In genomic region chr11:90250189-90250588, GRCm38 (mm10) we compare ENCODE assay signal across 8 mouse cellular contexts. TPM values are rescaled to one million over a fixed set of nuclear protein-coding genes. Genes with fewer than 3 reads are reported as not detected.
DNase-seq lines count a peak whose midpoint lies in the region; ATAC-seq and TF ChIP-seq lines count a peak whose summit lies in the region.

No protein-coding gene starts in this region.

- peak overlapping the region; percentile 81 for H3K4me3 ChIP-seq in forebrain, embryonic 13.5 days
- H3K4me3 ChIP-seq in intestine, postnatal 0 days (ENCODE audit: low read depth, low read length): peak overlapping the region; percentile 95
- peak overlapping the region; percentile 76 for H3K4me3 ChIP-seq in neural tube, embryonic 12.5 days

- H3K4me1 ChIP-seq in forebrain, embryonic 13.5 days: peaks cover 33% of the 10 kb centered on the region
- H3K4me1 ChIP-seq in intestine, postnatal 0 days (replicated peaks; ENCODE audit: control insufficient read depth, insufficient read depth, low read length): 0 out of 2 replicates have a peak, but pooled peaks cover 15% of the 10 kb centered on the region
- 0 out of 2 replicates have a peak, but pooled peaks cover 8% of the 10 kb centered on the region for H3K4me1 ChIP-seq in neural tube, embryonic 12.5 days

- peak overlapping the region; percentile 90; the same call in 1 of the 2 replicates for H3K27ac ChIP-seq in forebrain, embryonic 13.5 days
- peak overlapping the region; percentile 83 for H3K27ac ChIP-seq in intestine, postnatal 0 days (ENCODE audit: low read depth, low read length)
- peak overlapping the region; percentile 74; the same call in 1 of the 2 replicates for H3K27ac ChIP-seq in neural tube, embryonic 12.5 days

- H3K27me3 ChIP-seq in forebrain, embryonic 13.5 days: no peaks in the 10 kb centered on the region
- no peaks in the 10 kb centered on the region for H3K27me3 ChIP-seq in intestine, postnatal 0 days (replicated peaks; ENCODE audit: control insufficient read depth, insufficient read depth, low read length)
- no peaks in the 10 kb centered on the region for H3K27me3 ChIP-seq in neural tube, embryonic 12.5 days (replicated peaks)

- H3K9ac ChIP-seq in forebrain, embryonic 13.5 days: peak overlapping the region; percentile 92
- peak overlapping the region; percentile 80 for H3K9ac ChIP-seq in intestine, postnatal 0 days (ENCODE audit: low read depth, low read length)
- H3K9ac ChIP-seq in neural tube, embryonic 12.5 days: peak overlapping the region; percentile 92

- no peak for ATAC-seq in forebrain, embryonic 13.5 days
- no peak for ATAC-seq in intestine, postnatal 0 days
- no peak for ATAC-seq in neural tube, embryonic 12.5 days (ENCODE audit: low FRiP score, low read depth)

- TF ChIP-seq CTCF in intestine, postnatal 0 days (IDR thresholded peaks at IDR 0.05; ENCODE audit: low read depth): peak; percentile 4; the same call in 1 of the 2 replicates

- 2% methylated on average over 9 of the region's 9 CpGs for WGBS in forebrain, embryonic 13.5 days
- under 1% methylated on average over 9 of the region's 9 CpGs for WGBS in intestine, postnatal 0 days
- 2% methylated on average over 9 of the region's 9 CpGs for WGBS in neural tube, embryonic 12.5 days

- no peaks in the 10 kb centered on the region for H3K36me3 ChIP-seq in forebrain, embryonic 13.5 days (ENCODE audit: poor library complexity, severe bottlenecking)
- H3K36me3 ChIP-seq in intestine, postnatal 0 days (ENCODE audit: control insufficient read depth, insufficient read depth): no peaks in the 10 kb centered on the region
- no peaks in the 10 kb centered on the region for H3K36me3 ChIP-seq in neural tube, embryonic 12.5 days

- H3K9me3 ChIP-seq in forebrain, embryonic 13.5 days (replicated peaks): no peaks in the 10 kb centered on the region
- H3K9me3 ChIP-seq in intestine, postnatal 0 days (ENCODE audit: control insufficient read depth): no peaks in the 10 kb centered on the region
- H3K9me3 ChIP-seq in neural tube, embryonic 12.5 days: no peaks in the 10 kb centered on the region

- H3K4me2 ChIP-seq in forebrain, embryonic 13.5 days: peak overlapping the region; percentile 81
- peak overlapping the region; percentile 92 for H3K4me2 ChIP-seq in intestine, postnatal 0 days (replicated peaks; ENCODE audit: low read depth)
- peak overlapping the region; percentile 75 for H3K4me2 ChIP-seq in neural tube, embryonic 12.5 days (replicated peaks)

- peak; percentile 34 for DNase-seq in kidney, adult 18-20 months
- no peak for DNase-seq in kidney, adult 8-10 months
- peak; percentile 18 for DNase-seq in MEL-GATA-1-ER (ENCODE audit: extremely low read depth, low read depth)
- no peak for DNase-seq in right cerebral cortex, postnatal 25 days
- DNase-seq in natural killer cell, adult 2 months (ENCODE audit: low spot score in 2 of 2): no peak

RNA-seq across cellular contexts. Expression of gene Mmd, which starts 0.9 kb away (rescaled TPM):
- polyA plus RNA-seq in forebrain, embryonic 13.5 days (2015; fragmentation: Nextera tagmentation; extraction: Ambion mirVana): 64.8 and 65.2 TPM in 2 replicates
- 36.5 and 38.5 TPM in 2 replicates for polyA plus RNA-seq in intestine, postnatal 0 days (2015; fragmentation: Nextera tagmentation; extraction: Ambion mirVana)
- 79.0 and 86.9 TPM in 2 replicates for polyA plus RNA-seq in neural tube, embryonic 12.5 days (2016; fragmentation: Nextera tagmentation; extraction: Ambion mirVana)

Comparison
In these comparisons a context has a peak if more than half of its experiments do, and no peak if none do; other contexts are left out.
1. DNase-seq: peak in kidney, adult 18-20 months (single experiment) and MEL-GATA-1-ER (single experiment); none in kidney, adult 8-10 months (0 of 2), right cerebral cortex, postnatal 25 days (single experiment) and natural killer cell, adult 2 months (0 of 2).
2. Peak in every context shown above with its lines, with median percentiles within 50 percentile points of each other: H3K27ac ChIP-seq, H3K4me2 ChIP-seq, H3K4me3 ChIP-seq and H3K9ac ChIP-seq.